ENCODE assay signal across 25 mouse cellular contexts in the genomic region with DNA sequence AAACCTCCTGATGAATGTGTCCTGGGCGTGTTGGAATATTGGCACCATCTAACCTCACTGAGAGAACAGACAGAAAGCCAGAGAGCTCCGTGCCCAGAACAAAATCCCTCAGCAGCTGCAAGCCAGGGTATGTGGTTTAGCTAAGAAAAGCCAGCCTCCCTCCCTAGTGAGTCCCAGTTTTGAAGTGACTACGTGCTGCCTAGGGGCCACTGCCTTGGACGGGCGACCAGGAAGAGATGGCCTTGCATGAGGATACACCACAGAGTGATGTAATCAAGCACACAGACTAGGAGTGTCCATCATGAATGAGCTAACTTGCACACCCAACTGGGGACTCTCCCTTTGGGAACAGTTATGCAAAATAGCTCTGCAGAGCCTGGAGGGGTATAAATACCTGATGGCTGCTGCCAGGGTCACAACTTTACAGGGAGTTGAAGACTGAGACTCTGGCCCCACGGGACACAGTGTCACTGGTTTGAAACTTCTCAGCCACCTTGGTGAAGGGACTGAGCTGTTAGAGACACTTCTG. TPM values are rescaled to one million over a fixed set of nuclear protein-coding genes. Genes with fewer than 3 reads are reported as not detected.
A peak's percentile ranks its signal among the peaks of the same experiment; 100 is the strongest.
DNase-seq lines count a peak whose midpoint lies in the region; TF ChIP-seq lines count a peak whose summit lies in the region.
"Had no signal": no experiment of that assay in that cellular context is flagged by ENCODE, and none has a peak within 500 bp of the region (broad histone marks: within the 10 kb centered on the region; RNA-seq: fewer than 3 reads in every experiment).

Gene Nos2, plus strand, starts transcription at position 377 of the 529 bp plus-strand sequence.

- peak within 1 kb of the TSS; percentile 58 for H3K4me2 ChIP-seq in myocyte (ENCODE audit: low read depth)
- H3K4me2 ChIP-seq: embryonic facial prominence, embryonic 15.5 days; heart, embryonic 13.5 days; hindbrain, embryonic 12.5 days; neural tube, embryonic 12.5 days; stomach, embryonic 15.5 days had no signal

- H3K36me3 ChIP-seq in myocyte (ENCODE audit: control insufficient read depth, insufficient read depth), result no peaks in the 10 kb centered on the region
- H3K36me3 ChIP-seq: embryonic facial prominence, embryonic 15.5 days; heart, embryonic 13.5 days; hindbrain, embryonic 12.5 days; neural tube, embryonic 12.5 days; stomach, embryonic 15.5 days had no signal

- TF ChIP-seq POLR2A in myocyte (IDR thresholded peaks at IDR 0.05; ENCODE audit: insufficient read length, low read depth), result peak; percentile 30
- TF ChIP-seq POLR2A in lung, adult 2 months (IDR thresholded peaks at IDR 0.05; ENCODE audit: borderline replicate concordance, extremely low read depth, low read depth, low read length), result no peak

- H3ac ChIP-seq in myocyte (ENCODE audit: control insufficient read depth, insufficient read length), result no peak within 1 kb of the TSS

- H3K79me2 ChIP-seq in myocyte (ENCODE audit: control insufficient read depth, insufficient read depth), result no peaks in the 10 kb centered on the region

- peaks cover 3% of the 10 kb centered on the region; the same call in 1 of the 2 replicates for H3K4me1 ChIP-seq in lung, adult 2 months (ENCODE audit: control insufficient read depth, insufficient read depth, low read length)
- H3K4me1 ChIP-seq: neural tube, embryonic 12.5 days had no signal

- 56% methylated on average over 6 of the region's 6 CpGs for WGBS in lung, adult 2 months

- no peak within 1 kb of the TSS for H3K4me3 ChIP-seq in myocyte
- no peak within 1 kb of the TSS for H3K4me3 ChIP-seq in lung, adult 2 months (replicated peaks; ENCODE audit: extremely low read depth, low read depth, low read length)
- H3K4me3 ChIP-seq: embryonic facial prominence, embryonic 15.5 days; heart, embryonic 13.5 days; hindbrain, embryonic 12.5 days; layer of hippocampus, adult 2 months; neural tube, embryonic 12.5 days; stomach, embryonic 15.5 days had no signal

- DNase-seq in adrenal gland, postnatal 14 days, result peak; percentile 39
- no peak for DNase-seq in adrenal gland, postnatal 10 days
- peak; percentile 43 for DNase-seq in A20 (ENCODE audit: low read depth, low spot score)
- DNase-seq in induced T-regulatory cell, adult 2 months (ENCODE audit: low read depth), result peak; percentile 13
- no peak for DNase-seq in lung, adult 2 months
- no peak for DNase-seq in cerebellum, adult 11-12 months
- DNase-seq in kidney, postnatal 14 days, result no peak
- DNase-seq: cerebellum, adult 9-10 months; gastrocnemius, postnatal 10 days; heart, adult 18-20 months; kidney, adult 8-10 months; kidney, postnatal 10 days; midbrain, embryonic 14.5 days; retina, postnatal 1 day; right cerebral cortex, postnatal 4 days; thymus, postnatal 25 days had no signal

- peaks cover 19% of the 10 kb centered on the region for H3K27me3 ChIP-seq in myocyte (ENCODE audit: control insufficient read depth, insufficient read depth, insufficient read length)
- H3K27me3 ChIP-seq: Patski had no signal

- no peak for TF ChIP-seq CTCF in lung, adult 2 months (IDR thresholded peaks at IDR 0.05; ENCODE audit: insufficient read depth, low read length)

TF ChIP-seq in myocyte, 11 proteins besides CTCF, POLR2A, EP300 and RAD21:
- peak in 2 of 3 experiments; percentile 25 to 60 for TF ChIP-seq MYOD1 (IDR thresholded peaks at IDR 0.05; ENCODE audit: control insufficient read depth in 1 of 3, insufficient read length in 2 of 3, low read depth in 2 of 3)
- no peak for TF ChIP-seq MAX (IDR thresholded peaks at IDR 0.05; ENCODE audit: low read depth)
- TF ChIP-seq TCF3 (IDR thresholded peaks at IDR 0.05; ENCODE audit: insufficient read length, low read depth), result no peak
- TF ChIP-seq CEBPB (IDR thresholded peaks at IDR 0.05; ENCODE audit: insufficient read depth, poor library complexity, severe bottlenecking), result peak; percentile 58; the same call in 1 of the 2 replicates
- TF ChIP-seq SRF (IDR thresholded peaks at IDR 0.05; ENCODE audit: control insufficient read depth, insufficient read length, low read depth), result no peak
- no peak for TF ChIP-seq POLR2AphosphoS2 (IDR thresholded peaks at IDR 0.05; ENCODE audit: insufficient read length, low read depth)
- TF ChIP-seq USF1 (IDR thresholded peaks at IDR 0.05; ENCODE audit: low read depth), result no peak
- no peak for TF ChIP-seq REST (IDR thresholded peaks at IDR 0.05; ENCODE audit: insufficient read depth, insufficient read length)
- no peak for TF ChIP-seq TCF12 (IDR thresholded peaks at IDR 0.05; ENCODE audit: insufficient read depth, poor library complexity, severe bottlenecking)
- peak in 2 of 3 experiments; percentile 52 to 65 for TF ChIP-seq MYOG (IDR thresholded peaks at IDR 0.05; ENCODE audit: control insufficient read depth in 1 of 3, insufficient read depth in 1 of 3, insufficient read length in 2 of 3, low read depth in 2 of 3)
- no peak for TF ChIP-seq E2F4 (IDR thresholded peaks at IDR 0.05; ENCODE audit: insufficient read depth)

RNA-seq across cellular contexts. Expression of gene Nos2, which starts in this region (rescaled TPM):
- 2.8 and 4.1 TPM in 2 replicates for total RNA-seq in adrenal gland, postnatal 14 days (2021)
- 1 to 10 TPM; 3.8 to 5.2 TPM for total RNA-seq in adrenal gland, postnatal 10 days (2021)
- 0.38 TPM for polyA plus RNA-seq in myocyte (2012; fragmentation: generic; extraction: Trizol)
- polyA plus RNA-seq in lung, adult 2 months (2012; rRNA removed), result 3.8 and 4.0 TPM in 2 replicates
- polyA plus RNA-seq: CD4-positive, CD25-positive, alpha-beta regulatory T cell, adult 4 months had no signal

Comparison
In these comparisons a context has a peak if more than half of its experiments do, and no peak if none do; other contexts are left out.
1. DNase-seq: peak in adrenal gland, postnatal 14 days (single experiment), A20 (single experiment) and induced T-regulatory cell, adult 2 months (single experiment); none in adrenal gland, postnatal 10 days (single experiment), lung, adult 2 months (single experiment), cerebellum, adult 11-12 months (single experiment) and kidney, postnatal 14 days (single experiment).